Mouse (Mus musculus): ENCODE measurements around the gene Krt82. TPM values are rescaled to one million over a fixed set of nuclear protein-coding genes. Genes with fewer than 3 reads are reported as not detected.

Gene Krt82
- polyA plus RNA-seq (2021; fragmentation: Nextera tagmentation) = not detected in 2 replicates
- long read RNA-seq, experiment 1, partial matches to known transcripts = 0 of 1 reads
- long read RNA-seq, experiment 1, other reads (novel, unspliced or antisense) = 1 of 1 reads
- long read RNA-seq, experiment 2 = 0 reads

DNA sequence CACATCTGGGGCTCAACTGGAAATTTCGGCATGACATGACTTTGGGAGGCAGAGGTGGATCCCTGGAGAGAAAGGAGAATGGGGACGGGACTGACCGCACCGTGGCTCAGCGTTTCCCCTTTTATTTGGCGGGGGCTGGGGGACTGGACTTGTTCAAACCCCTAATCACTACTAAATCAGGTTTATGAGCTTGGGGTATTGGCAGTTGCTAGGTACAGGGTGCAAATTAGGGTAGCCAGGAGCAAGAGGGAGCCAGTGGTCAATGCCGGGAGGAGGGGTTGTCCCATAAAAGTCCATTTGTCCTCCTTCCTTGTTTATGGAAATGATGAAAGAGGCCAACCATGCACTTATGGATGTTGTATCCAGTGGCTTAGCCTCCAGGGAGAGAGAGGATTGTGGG is at the start of gene Krt82:
Krt82 (minus strand) TSS at position 101 of the 400 bp plus-strand sequence.

DNA sequence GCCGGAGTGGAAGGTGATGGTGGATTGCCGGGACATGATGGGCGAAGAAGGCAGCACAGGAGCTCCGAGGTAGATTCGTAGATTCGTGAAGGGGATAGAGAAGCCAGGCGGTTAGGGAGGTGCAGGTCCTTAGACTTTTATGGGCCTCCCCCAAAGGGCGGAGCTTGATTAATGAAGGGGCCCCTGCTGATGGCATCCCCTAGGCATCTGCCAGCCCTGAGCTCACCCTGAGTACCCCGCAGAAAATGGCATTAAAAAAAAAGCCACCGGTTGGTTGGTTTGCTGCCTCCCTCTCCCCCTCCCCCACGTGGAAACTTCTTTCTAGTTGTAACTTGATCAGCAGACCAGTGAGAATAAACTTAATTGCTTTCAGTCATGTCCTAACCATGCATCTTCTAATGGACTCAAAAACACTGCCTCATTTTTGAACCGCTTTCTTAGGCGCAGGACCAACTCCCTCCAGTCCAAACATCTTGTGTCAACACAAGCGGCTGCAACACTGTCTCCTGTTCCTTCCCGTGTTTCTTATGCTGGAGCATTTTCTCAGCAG is 23.4 kb upstream of the Krt82 start, which contains the start of gene Krt75:
Krt75 (minus strand) TSS at position 109 of the 550 bp plus-strand sequence.

GRCm38 (mm10) chr15:101562850-101563249 is 12.4 kb upstream of the Krt82 start, which contains the start of gene Krt90:
TSS of gene Krt90 (minus strand) at chr15:101562950.

GRCm38 (mm10) chr15:101532720-101533119 is 17.7 kb downstream of the Krt82 start, which contains the start of gene Krt84:
TSS of gene Krt84 (minus strand) at chr15:101532820.

DNA sequence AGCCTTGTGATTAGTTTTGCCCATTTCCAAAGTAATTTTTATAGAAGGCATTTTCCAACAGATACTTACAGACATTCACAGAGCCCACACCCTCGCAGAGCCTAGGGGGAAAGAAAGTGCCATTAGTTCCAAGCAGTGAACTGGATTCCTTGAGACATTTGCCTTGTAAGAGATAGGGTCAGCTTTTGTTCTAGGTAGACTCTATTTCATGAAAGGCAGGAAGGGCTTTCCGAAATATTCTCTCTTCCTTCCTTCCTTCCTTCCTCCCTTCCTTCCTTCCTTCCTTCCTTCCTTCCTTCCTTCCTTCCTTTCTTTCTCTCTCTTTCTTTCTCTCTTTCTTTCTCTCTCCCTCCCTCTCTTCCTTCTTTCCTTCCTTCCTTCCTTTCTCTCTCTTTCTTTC is 33.3 kb downstream of the Krt82 start, which contains the start of gene Gm49425:
Gm49425 (minus strand) TSS at position 101 of the 400 bp plus-strand sequence.

DNA sequence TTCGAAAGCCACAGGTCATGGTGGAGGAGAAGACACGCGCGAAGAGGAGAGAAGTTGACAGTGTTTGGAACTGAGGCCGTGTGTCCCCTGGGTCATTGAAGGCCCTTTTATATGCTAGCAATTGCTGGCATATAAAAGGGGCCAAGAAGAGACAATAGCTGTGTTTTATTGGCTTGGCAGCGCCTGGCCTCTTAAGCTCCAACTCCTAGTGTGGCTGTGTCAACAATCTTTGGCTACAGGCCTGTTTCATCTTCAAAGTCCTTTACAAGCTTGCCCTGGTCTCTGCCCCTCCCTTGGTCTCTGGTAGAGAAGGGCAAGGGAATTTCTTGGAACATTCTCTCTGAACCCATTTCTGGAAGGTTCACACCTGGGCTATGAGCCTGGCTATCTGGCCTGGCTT is 59.0 kb downstream of the Krt82 start, which contains the start of gene Krt83:
Krt83 (minus strand) TSS at position 82 of the 400 bp plus-strand sequence.

Small RNA genes within 50 kb of the gene (microRNA-seq; reads per million reads assigned to microRNA genes)
- gene Gm44393 (not detected), gene Gm44460 (not detected)

Other genes starting within 250 kb of the Krt82 start
- gene Krt80, start 180.5 kb downstream of the Krt82 start, polyA plus RNA-seq (2021; fragmentation: Nextera tagmentation) = 0.18 TPM in 1 of 2 replicates, not detected in the other
- 0.04 and 0.23 TPM in 2 replicates for gene Krt7, start 139.6 kb downstream of the Krt82 start, polyA plus RNA-seq (2021; fragmentation: Nextera tagmentation)
- 0.18 and 0.29 TPM in 2 replicates for gene Krt87, start 111.9 kb downstream of the Krt82 start, polyA plus RNA-seq (2021; fragmentation: Nextera tagmentation)
- gene Krt88, start 102.9 kb downstream of the Krt82 start, polyA plus RNA-seq (2021; fragmentation: Nextera tagmentation) = not detected in 2 replicates
- gene Krt81, start 86.9 kb downstream of the Krt82 start, polyA plus RNA-seq (2021; fragmentation: Nextera tagmentation) = not detected in 2 replicates
- not detected in 2 replicates for gene Krt86, start 77.2 kb downstream of the Krt82 start, polyA plus RNA-seq (2021; fragmentation: Nextera tagmentation)
- gene Krt83, start 59.2 kb downstream of the Krt82 start, polyA plus RNA-seq (2021; fragmentation: Nextera tagmentation) = not detected in 2 replicates
- not detected in 2 replicates for gene Gm49425, start 33.4 kb downstream of the Krt82 start, polyA plus RNA-seq (2021; fragmentation: Nextera tagmentation)
- gene Krt84, start 17.8 kb downstream of the Krt82 start, polyA plus RNA-seq (2021; fragmentation: Nextera tagmentation) = not detected in 2 replicates
- gene Krt90, start 12.3 kb upstream of the Krt82 start, polyA plus RNA-seq (2021; fragmentation: Nextera tagmentation) = 0.15 and 0.21 TPM in 2 replicates
- gene Krt75, start 23.2 kb upstream of the Krt82 start, polyA plus RNA-seq (2021; fragmentation: Nextera tagmentation) = not detected in 2 replicates
- gene Gm5414, start 77.5 kb upstream of the Krt82 start, polyA plus RNA-seq (2021; fragmentation: Nextera tagmentation) = not detected in 2 replicates
- not detected in 2 replicates for gene Gm5478, start 96.7 kb upstream of the Krt82 start, polyA plus RNA-seq (2021; fragmentation: Nextera tagmentation)
- not detected in 2 replicates for gene Krt6b, start 129.6 kb upstream of the Krt82 start, polyA plus RNA-seq (2021; fragmentation: Nextera tagmentation)
- gene Krt6a, start 143.6 kb upstream of the Krt82 start, polyA plus RNA-seq (2021; fragmentation: Nextera tagmentation) = not detected in 2 replicates
- gene Krt5, start 162.2 kb upstream of the Krt82 start, polyA plus RNA-seq (2021; fragmentation: Nextera tagmentation) = 0.38 and 0.46 TPM in 2 replicates
- gene Krt71, start 192.4 kb upstream of the Krt82 start, polyA plus RNA-seq (2021; fragmentation: Nextera tagmentation) = not detected in 2 replicates
- not detected in 2 replicates for gene Krt72, start 235.8 kb upstream of the Krt82 start, polyA plus RNA-seq (2021; fragmentation: Nextera tagmentation)

Measured in layer of hippocampus, adult 6 months (tissue).